Mouse (Mus musculus) CH12.LX (cell line): Measurements from ENCODE around the gene C1qtnf9.

Experiments used
- CHD1 ChIP-seq: IDR thresholded peaks from 2 replicates; pipeline ENCODE4 v1.6.1; 2012; ENCODE audit warnings: low read depth, low read length, improper control_type of control experiment, inconsistent platforms
- CTCF ChIP-seq, 2 experiments: IDR thresholded peaks in 1 of 2; conservative IDR thresholded peaks in 1 of 2; 2 replicates each; pipeline ENCODE4 v1.5.1; 2011 to 2012; ENCODE audit warnings: low read depth in 2 of 2, low read length in 2 of 2, improper control_type of control experiment in 1 of 2, inconsistent platforms in 1 of 2, mild to moderate bottlenecking in 1 of 2, moderate library complexity in 1 of 2
- EP300 ChIP-seq: IDR thresholded peaks from 2 replicates; pipeline ENCODE4 v1.6.1; 2011; ENCODE audit warnings: low read length, improper control_type of control experiment
- MAFK ChIP-seq: IDR thresholded peaks from 2 replicates; pipeline ENCODE4 v1.6.1; 2011; ENCODE audit warnings: low read length, improper control_type of control experiment; ENCODE audit not compliant: insufficient replicate concordance
- MAX ChIP-seq: IDR thresholded peaks from 2 replicates; pipeline ENCODE4 v1.6.1; 2011; ENCODE audit warnings: low read length, improper control_type of control experiment
- POLR2A ChIP-seq: IDR thresholded peaks from 2 replicates; pipeline ENCODE4 v1.6.1; 2011; ENCODE audit warnings: low read depth, mild to moderate bottlenecking, improper control_type of control experiment, low read length
- TCF12 ChIP-seq: IDR thresholded peaks from 2 replicates; pipeline ENCODE4 v1.6.1; 2014; ENCODE audit warnings: low read depth, mild to moderate bottlenecking, inconsistent platforms, low read length, improper control_type of control experiment
- ZC3H11A ChIP-seq: IDR thresholded peaks from 2 replicates; pipeline ENCODE4 v1.6.1; 2012; ENCODE audit warnings: low read depth, mild to moderate bottlenecking, inconsistent platforms, low read length, improper control_type of control experiment

GRCm38 (mm10) chr14:60756271-60756670 lies 11.7 kb upstream of the C1qtnf9 start:
- no peak for TF ChIP-seq ZC3H11A
- TF ChIP-seq MAX, result no peak
- no peak for TF ChIP-seq CTCF (conservative IDR thresholded peaks at IDR 0.05 in 1 of 2, IDR thresholded peaks at IDR 0.05 in 1 of 2; ENCODE audit: low read depth in 2 of 2, low read length in 2 of 2)
- no peak for TF ChIP-seq MAFK
- no peak for TF ChIP-seq TCF12
- TF ChIP-seq POLR2A, result no peak
- TF ChIP-seq CHD1, result no peak
- no peak for TF ChIP-seq EP300
